Mouse (Mus musculus) liver, embryonic 14.5 days (tissue): ENCODE results near the gene Gm45140.

ENCODE experiments used
- CTCF ChIP-seq: IDR thresholded peaks from 2 replicates; pipeline ENCODE4 v1.5.1; 2016; ENCODE audit warnings: antibody characterized with exemption, low read depth, control low read depth
- EP300 ChIP-seq: IDR thresholded peaks from 2 replicates; pipeline ENCODE4 v1.6.1; 2016; ENCODE audit warnings: antibody characterized with exemption, low read depth

GRCm38 (mm10) chr6:87845031-87845695, 9.6 kb upstream of the Gm45140 start:
- TF ChIP-seq CTCF (no peak), EP300 (no peak)
